Mouse (Mus musculus) ES-E14 (cell line): Measurements from ENCODE around the gene Tnfrsf17.

ENCODE experiments used
- HCFC1 ChIP-seq: IDR thresholded peaks from 2 replicates; pipeline ENCODE4 v1.6.1; 2012; ENCODE audit warnings: low read length, inconsistent platforms, borderline replicate concordance; ENCODE audit not compliant: insufficient read depth
- MAFK ChIP-seq: IDR thresholded peaks from 2 replicates; pipeline ENCODE4 v1.6.1; 2014; ENCODE audit warnings: mild to moderate bottlenecking, low read depth, low read length, inconsistent platforms; ENCODE audit not compliant: insufficient read depth

DNA sequence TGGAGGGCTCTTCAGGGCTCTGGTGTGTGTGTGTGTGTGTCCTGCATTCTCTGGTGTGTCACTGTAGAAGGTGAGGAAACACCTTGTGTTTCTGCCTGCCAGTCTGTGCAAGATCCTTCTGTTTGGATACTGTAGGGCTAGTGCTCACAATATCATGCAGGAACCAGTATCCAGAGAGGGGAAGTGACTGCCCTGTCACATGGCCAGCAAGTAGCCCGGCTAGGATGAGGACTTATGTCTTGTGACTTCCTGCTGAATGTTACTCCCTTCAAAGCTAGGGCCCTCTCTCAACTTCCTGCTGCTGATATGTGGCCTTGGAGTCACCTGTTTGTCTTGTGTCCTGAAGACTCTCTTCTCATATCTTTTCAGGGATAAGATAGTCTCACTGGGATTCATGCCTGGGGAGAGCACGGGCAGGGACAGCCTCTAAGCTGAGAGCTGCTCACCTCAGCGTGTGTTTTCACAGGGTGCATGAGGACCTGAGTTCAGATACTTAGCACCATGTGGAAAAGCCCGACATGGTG is 29.7 kb downstream of the Tnfrsf17 start:
- TF ChIP-seq HCFC1 (no peak), MAFK (no peak)
